Mouse (Mus musculus): ENCODE data around the gene Pnpt1.

DNA sequence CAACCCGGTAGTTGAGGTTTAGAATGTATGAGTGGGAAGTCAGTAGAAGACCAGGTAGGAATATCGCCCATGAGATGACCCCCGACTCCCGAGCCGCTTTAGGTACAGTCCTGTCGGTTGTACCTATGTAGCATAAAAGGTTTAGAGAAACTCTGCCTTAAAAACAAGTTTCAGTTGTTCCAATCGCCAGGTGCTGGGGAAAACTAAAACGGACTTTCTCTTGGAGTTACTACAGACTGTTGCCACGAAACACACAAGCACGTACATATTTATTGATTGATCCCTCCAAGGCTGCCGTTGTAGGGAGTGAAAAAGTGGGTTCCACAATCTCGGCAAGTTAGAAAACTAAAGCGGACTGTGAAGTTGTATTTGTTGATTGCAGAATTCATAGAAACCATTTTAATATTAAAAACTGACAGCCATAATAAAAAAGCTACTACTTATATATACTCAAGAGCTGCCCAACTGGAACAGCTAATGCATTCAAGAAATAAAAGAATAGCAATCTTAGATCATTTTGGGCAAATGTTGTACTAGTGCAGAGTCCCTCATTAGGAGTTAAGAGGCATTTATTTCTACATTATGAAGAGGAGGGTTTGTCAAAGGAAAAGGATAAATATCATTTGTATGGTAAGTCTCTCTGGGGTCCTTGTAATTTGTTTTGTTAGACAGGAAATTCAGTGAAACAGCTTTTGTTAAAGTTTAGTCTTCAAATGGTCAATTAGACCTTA lies 43.3 kb downstream of the Pnpt1 start:
- TF ChIP-seq CTCF (IDR thresholded peaks at IDR 0.05; ENCODE audit: insufficient read depth, low read length) (no peak), POLR2A (IDR thresholded peaks at IDR 0.05; ENCODE audit: borderline replicate concordance, extremely low read depth, low read depth, low read length) (no peak)

All from lung, adult 2 months (tissue).